Mouse (Mus musculus) forebrain, postnatal 0 days (tissue): Measurements from ENCODE around the gene Hoxb8. TPM values are rescaled to one million over a fixed set of nuclear protein-coding genes. Genes with fewer than 3 reads are reported as not detected.

Experiments used
- ATAC-seq: fragments of 200-750 bp; cut with Nextera tagmentation; 2 replicates; pipeline ENCODE4 v1.8.0; 2017; ENCODE audit warnings: mild to moderate bottlenecking, moderate library complexity
- DNase-seq: peaks from one replicate; pipeline ENCODE4 v3.0.0-alpha.2; 2015
- H3K27ac ChIP-seq: fragments of 300-500 bp; sonication (generic); 2 replicates; pipeline ENCODE4 v1.5.1; 2014; ENCODE audit warnings: low read depth, mild to moderate bottlenecking, antibody characterized with exemption, low read length, moderate library complexity, mixed read lengths
- H3K27me3 ChIP-seq: fragments of 300-500 bp; sonication (generic); 2 replicates; pipeline ENCODE4 v1.6.1; 2014; ENCODE audit warnings: mild to moderate bottlenecking, low read length, mixed read lengths; ENCODE audit not compliant: insufficient read depth
- H3K36me3 ChIP-seq: fragments of 300-500 bp; sonication (generic); 2 replicates; pipeline ENCODE4 v1.6.1; 2014; ENCODE audit warnings: mild to moderate bottlenecking, moderate library complexity; ENCODE audit not compliant: insufficient read depth
- H3K4me1 ChIP-seq: fragments of 300-500 bp; sonication (generic); 2 replicates; pipeline ENCODE4 v1.6.1; 2014; ENCODE audit warnings: antibody characterized with exemption; ENCODE audit not compliant: insufficient read depth
- H3K4me2 ChIP-seq: fragments of 300-500 bp; sonication (generic); 2 replicates; pipeline ENCODE4 v1.6.1; 2014; ENCODE audit warnings: low read depth, mild to moderate bottlenecking, moderate library complexity
- H3K4me3 ChIP-seq: fragments of 300-500 bp; sonication (generic); 2 replicates; pipeline ENCODE4 v1.5.1; 2014; ENCODE audit warnings: low read depth, low read length, mixed read lengths
- H3K9ac ChIP-seq: fragments of 300-500 bp; sonication (generic); 2 replicates; pipeline ENCODE4 v1.6.1; 2014; ENCODE audit warnings: mild to moderate bottlenecking
- H3K9me3 ChIP-seq: fragments of 300-500 bp; sonication (generic); 2 replicates; pipeline ENCODE4 v1.6.1; 2016; ENCODE audit warnings: low read length
- CTCF ChIP-seq: sonication (generic); IDR thresholded peaks from 2 replicates; pipeline ENCODE4 v1.5.1; 2016; ENCODE audit warnings: antibody characterized with exemption, control low read depth, low read depth
- WGBS: fragments of 180-500 bp; shearing (Covaris S2); extraction: QIAGEN DNeasy Blood & Tissue Kit; methylation state at CpG from one replicate; pipeline ENCODE4 v1.1.7; 2014; 5-methylcytosine and 5-hydroxymethylcytosine counted together
- polyA plus RNA-seq: library from polyadenylated mRNA; unstranded; fragments of >200 nt; fragmentation: Nextera tagmentation; extraction: Ambion mirVana; gene quantifications from 2 replicates; pipeline ENCODE4 v1.2.1, GENCODE M21; 2015
- total RNA-seq: library from RNA; depleted of rRNA; stranded (reverse); fragments of >200 nt; gene quantifications from 2 replicates; pipeline ENCODE4 v1.2.3, GENCODE M21; 2014

Gene Hoxb8
- total and polyA plus RNA-seq, 2 experiments from 2014 or later: not detected

GRCm38 (mm10) chr11:96302381-96303150, 20.9 kb downstream of the Hoxb8 start:
- no peaks in the 10 kb centered on the region for H3K9me3 ChIP-seq
- H3K27ac ChIP-seq: no peak overlapping the region
- no peak for TF ChIP-seq CTCF
- no peak for DNase-seq
- ATAC-seq: no peak
- H3K4me3 ChIP-seq: no peak overlapping the region
- no peak overlapping the region for H3K9ac ChIP-seq
- 4% methylated on average over 23 of the region's 23 CpGs for WGBS
- H3K36me3 ChIP-seq: no peaks in the 10 kb centered on the region
- no peaks in the 10 kb centered on the region for H3K4me1 ChIP-seq
- no peak overlapping the region for H3K4me2 ChIP-seq
- H3K27me3 ChIP-seq: peaks cover 100% of the 10 kb centered on the region

GRCm38 (mm10) chr11:96303151-96304099, 21.7 kb downstream of the Hoxb8 start, which contains the start of gene Hoxb5:
TSS of gene Hoxb5 (plus strand) at chr11:96303336.
- Histone ChIP-seq H3K4me2 (no peak within 1 kb of the TSS), H3K36me3 (no peaks in the 10 kb centered on the region), H3K4me3 (no peak within 1 kb of the TSS), H3K27ac (no peak within 1 kb of the TSS), H3K27me3 (peaks cover 100% of the 10 kb centered on the region), H3K4me1 (no peaks in the 10 kb centered on the region), H3K9me3 (no peaks in the 10 kb centered on the region), H3K9ac (no peak within 1 kb of the TSS)
- peak; percentile 75 for DNase-seq
- no peak; the same call in 1 of the 2 replicates for ATAC-seq
- 2% methylated on average over 69 of the region's 69 CpGs for WGBS
- peak; percentile 85 for TF ChIP-seq CTCF

GRCm38 (mm10) chr11:96304381-96305195, 22.9 kb downstream of the Hoxb8 start:
- no peak for DNase-seq
- Histone ChIP-seq H3K4me2 (no peak overlapping the region), H3K9me3 (no peaks in the 10 kb centered on the region), H3K36me3 (no peaks in the 10 kb centered on the region), H3K4me3 (no peak overlapping the region), H3K27me3 (peaks cover 100% of the 10 kb centered on the region), H3K4me1 (no peaks in the 10 kb centered on the region), H3K9ac (no peak overlapping the region), H3K27ac (no peak overlapping the region)
- no peak for TF ChIP-seq CTCF
- no peak for ATAC-seq
- WGBS: 1% methylated on average over 38 of the region's 38 CpGs

- no peak overlapping the region for H3K4me3 ChIP-seq
- WGBS: 34% methylated on average over 6 of the region's 6 CpGs
- H3K27me3 ChIP-seq: peaks cover 100% of the 10 kb centered on the region
- no peak overlapping the region for H3K27ac ChIP-seq
- no peaks in the 10 kb centered on the region for H3K9me3 ChIP-seq
- no peaks in the 10 kb centered on the region for H3K36me3 ChIP-seq
- no peaks in the 10 kb centered on the region for H3K4me1 ChIP-seq
- DNase-seq (no peak), ATAC-seq (no peak)
- no peak overlapping the region for H3K9ac ChIP-seq
- TF ChIP-seq CTCF: no peak
- H3K4me2 ChIP-seq: no peak overlapping the region
Observed at GRCm38 (mm10) chr11:96305505-96306182, 23.9 kb downstream of the Hoxb8 start.

- H3K27me3 ChIP-seq: peaks cover 100% of the 10 kb centered on the region
- DNase-seq (no peak), ATAC-seq (no peak)
- H3K9me3 ChIP-seq: no peaks in the 10 kb centered on the region
- no peak overlapping the region for H3K27ac ChIP-seq
- WGBS: 7% methylated on average over 7 of the region's 7 CpGs
- no peak overlapping the region for H3K4me3 ChIP-seq
- no peaks in the 10 kb centered on the region for H3K4me1 ChIP-seq
- H3K4me2 ChIP-seq: no peak overlapping the region
- no peak for TF ChIP-seq CTCF
- H3K9ac ChIP-seq: no peak overlapping the region
- no peaks in the 10 kb centered on the region for H3K36me3 ChIP-seq
Observed at GRCm38 (mm10) chr11:96306183-96306907, 24.6 kb downstream of the Hoxb8 start.
